In genomic region chr12:100609064-100609463, GRCm38 (mm10) we compare ENCODE assay signal across 26 mouse cellular contexts.
DNase-seq lines count a peak whose midpoint lies in the region; ATAC-seq lines count a peak whose summit lies in the region.
"Had no signal": no experiment of that assay in that cellular context is flagged by ENCODE, and none has a peak within 500 bp of the region (broad histone marks: within the 10 kb centered on the region; RNA-seq: fewer than 3 reads in every experiment).

No protein-coding gene starts in this region.

- H3K27ac ChIP-seq in limb, embryonic 10.5 days, result no peak overlapping the region
- H3K27ac ChIP-seq: embryonic facial prominence, embryonic 10.5 days; embryonic facial prominence, embryonic 12.5 days; forebrain, embryonic 13.5 days; forebrain, embryonic 15.5 days had no signal

- H3K4me1 ChIP-seq in limb, embryonic 10.5 days, result no peaks in the 10 kb centered on the region
- H3K4me1 ChIP-seq: embryonic facial prominence, embryonic 10.5 days; embryonic facial prominence, embryonic 12.5 days; forebrain, embryonic 13.5 days; forebrain, embryonic 15.5 days had no signal

- no peaks in the 10 kb centered on the region for H3K27me3 ChIP-seq in limb, embryonic 10.5 days (ENCODE audit: low read depth, poor library complexity, severe bottlenecking)
- H3K27me3 ChIP-seq: CH12.LX; embryonic facial prominence, embryonic 12.5 days; forebrain, embryonic 13.5 days; forebrain, embryonic 15.5 days; Patski had no signal

- peak; percentile 60 for ATAC-seq in frontal cortex, adult (ENCODE audit: low TSS enrichment)
- ATAC-seq in erythroblast, adult 5-6 weeks (replicated peaks; ENCODE audit: low FRiP score, poor library complexity, severe bottlenecking), result peak; percentile 54; the same call in 1 of the 2 replicates
- ATAC-seq in megakaryocyte-erythroid progenitor cell, adult 5-6 weeks (replicated peaks; ENCODE audit: low FRiP score, low TSS enrichment, poor library complexity, severe bottlenecking), result peak; percentile 72
- ATAC-seq: activated CD4-positive, CD25-positive, alpha-beta regulatory T cell, adult 4 months; CD4-positive, CD25-positive, alpha-beta regulatory T cell, adult 4 months; forebrain, embryonic 13.5 days; forebrain, embryonic 15.5 days; forebrain, postnatal 0 days; Patski had no signal

- no peak overlapping the region for H3K4me3 ChIP-seq in limb, embryonic 10.5 days
- H3K4me3 ChIP-seq: embryonic facial prominence, embryonic 10.5 days; embryonic facial prominence, embryonic 12.5 days; erythroblast, embryonic 14.5 days; forebrain, embryonic 13.5 days; forebrain, embryonic 15.5 days had no signal

- 80% methylated on average over 5 of the region's 5 CpGs for WGBS in limb, embryonic 10.5 days

- no peaks in the 10 kb centered on the region for H3K36me3 ChIP-seq in limb, embryonic 10.5 days
- H3K36me3 ChIP-seq: embryonic facial prominence, embryonic 10.5 days; embryonic facial prominence, embryonic 12.5 days; forebrain, embryonic 15.5 days had no signal

- no peaks in the 10 kb centered on the region for H3K9me3 ChIP-seq in limb, embryonic 10.5 days (replicated peaks)
- H3K9me3 ChIP-seq: embryonic facial prominence, embryonic 10.5 days; embryonic facial prominence, embryonic 12.5 days; forebrain, embryonic 13.5 days; forebrain, embryonic 15.5 days; G1E had no signal

- no peak for DNase-seq in frontal cortex, postnatal 36 days (ENCODE audit: low spot score in 2 of 2)
- peak; percentile 17 for DNase-seq in brain, adult 2 months (ENCODE audit: low read depth, low spot score)
- no peak for DNase-seq in limb, embryonic 10.5 days (ENCODE audit: low spot score)
- DNase-seq in right cerebral cortex, adult 2 months (ENCODE audit: low spot score in 2 of 2), result no peak
- DNase-seq: adrenal gland, adult 8-10 months; adrenal gland, postnatal 14 days; adrenal gland, postnatal 36 days; B cell, adult 2 months; cerebellum, adult 2 months; cerebellum, adult 9-10 months; cerebellum, postnatal 10 days; cerebellum, postnatal 25 days; forebrain, postnatal 0 days had no signal
